ENCODE assay signal across 8 mouse cellular contexts in the genomic region with DNA sequence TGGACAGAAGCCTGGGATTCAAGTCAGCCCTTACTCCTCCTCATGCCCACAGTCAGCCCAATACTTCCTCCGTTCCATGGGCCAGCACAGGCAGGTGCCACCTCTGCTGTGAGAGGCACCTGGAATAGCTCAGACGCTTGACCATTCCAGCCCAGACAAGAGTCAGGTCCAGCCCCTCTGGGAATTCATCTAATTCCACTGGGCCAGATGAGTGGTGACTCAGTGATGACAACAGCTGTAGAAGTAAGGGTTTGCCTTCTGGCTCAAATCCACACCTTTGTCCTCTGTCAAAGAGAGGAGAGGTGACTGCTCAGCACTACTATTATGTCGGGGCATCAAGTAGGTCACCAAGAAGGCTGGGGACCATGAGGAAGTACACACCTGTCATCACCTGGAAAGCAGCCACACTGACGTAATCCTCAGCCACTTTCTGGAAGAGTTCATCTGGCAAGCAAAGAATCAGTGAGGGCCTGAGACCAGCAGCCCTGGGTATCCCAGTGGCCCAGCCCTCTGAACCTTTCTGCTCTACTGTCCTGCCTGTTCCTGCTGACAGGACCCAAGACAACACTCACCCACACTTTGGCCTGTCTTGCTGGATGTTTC. TPM values are rescaled to one million over a fixed set of nuclear protein-coding genes. Genes with fewer than 3 reads are reported as not detected.
DNase-seq lines count a peak whose midpoint lies in the region; ATAC-seq lines count a peak whose summit lies in the region.

A gene (plus strand): TSS at position 570 of the 603 bp plus-strand sequence.

- peak within 1 kb of the TSS; percentile 95 for H3K4me3 ChIP-seq in lung, embryonic 15.5 days
- H3K4me3 ChIP-seq in intestine, embryonic 16.5 days (ENCODE audit: low read length): peak within 1 kb of the TSS; percentile 78
- H3K4me3 ChIP-seq in megakaryocyte, embryonic 14.5 days (replicated peaks): peak within 1 kb of the TSS; percentile 96

- H3K27ac ChIP-seq in lung, embryonic 15.5 days: no peak within 1 kb of the TSS
- peak within 1 kb of the TSS; percentile 81 for H3K27ac ChIP-seq in intestine, embryonic 16.5 days (ENCODE audit: low read length)

- DNase-seq in lung, postnatal 14 days: no peak
- DNase-seq in cerebellum, postnatal 14 days: peak; percentile 37 to 58
- no peak for DNase-seq in gastrocnemius, postnatal 4 days (ENCODE audit: low spot score in 2 of 2)
- DNase-seq in right cerebral cortex, postnatal 36 days (ENCODE audit: low spot score in 2 of 2): no peak
- DNase-seq in thymus, postnatal 25 days: no peak

- peaks cover 59% of the 10 kb centered on the region for H3K36me3 ChIP-seq in lung, embryonic 15.5 days
- H3K36me3 ChIP-seq in intestine, embryonic 16.5 days (ENCODE audit: control insufficient read depth, insufficient read depth, low read length): peaks cover 13% of the 10 kb centered on the region
- H3K36me3 ChIP-seq in megakaryocyte, embryonic 14.5 days (replicated peaks; ENCODE audit: low read length): peaks cover 78% of the 10 kb centered on the region

- peak within 1 kb of the TSS; percentile 96 for H3K4me2 ChIP-seq in lung, embryonic 15.5 days
- H3K4me2 ChIP-seq in intestine, embryonic 16.5 days (ENCODE audit: low read depth, low read length): peak within 1 kb of the TSS; percentile 79

- no peaks in the 10 kb centered on the region for H3K27me3 ChIP-seq in lung, embryonic 15.5 days
- H3K27me3 ChIP-seq in intestine, embryonic 16.5 days (replicated peaks; ENCODE audit: control insufficient read depth, insufficient read depth, low read length): no peaks in the 10 kb centered on the region
- H3K27me3 ChIP-seq in megakaryocyte, embryonic 14.5 days (replicated peaks): no peaks in the 10 kb centered on the region

- H3K9ac ChIP-seq in lung, embryonic 15.5 days: peak within 1 kb of the TSS; percentile 98
- H3K9ac ChIP-seq in intestine, embryonic 16.5 days (ENCODE audit: low read depth, low read length): peak within 1 kb of the TSS; percentile 97

- no peak for ATAC-seq in lung, embryonic 15.5 days (ENCODE audit: borderline replicate concordance, extremely low read depth, low FRiP score, low TSS enrichment)
- ATAC-seq in intestine, embryonic 16.5 days: no peak

- H3K4me1 ChIP-seq in lung, embryonic 15.5 days: peaks cover 32% of the 10 kb centered on the region
- H3K4me1 ChIP-seq in intestine, embryonic 16.5 days (ENCODE audit: control insufficient read depth, insufficient read depth, low read length): peaks cover 26% of the 10 kb centered on the region
- H3K4me1 ChIP-seq in megakaryocyte, embryonic 14.5 days: peaks cover 45% of the 10 kb centered on the region

- H3K9me3 ChIP-seq in lung, embryonic 15.5 days: no peaks in the 10 kb centered on the region
- no peaks in the 10 kb centered on the region for H3K9me3 ChIP-seq in intestine, embryonic 16.5 days (ENCODE audit: control insufficient read depth, low read length)
- no peaks in the 10 kb centered on the region for H3K9me3 ChIP-seq in megakaryocyte, embryonic 14.5 days

- WGBS in lung, embryonic 15.5 days: 78% methylated on average over 4 of the region's 4 CpGs
- 74% methylated on average over 4 of the region's 4 CpGs for WGBS in intestine, embryonic 16.5 days

RNA-seq across cellular contexts. Expression of the gene that starts here (rescaled TPM):
- 489 and 499 TPM in 2 replicates for polyA plus RNA-seq in lung, embryonic 15.5 days (2015; fragmentation: Nextera tagmentation; extraction: Ambion mirVana)
- total RNA-seq in gastrocnemius, postnatal 4 days (2021): 100 to 1,000 TPM; 120 to 136 TPM
- 664 and 676 TPM in 2 replicates for polyA plus RNA-seq in intestine, embryonic 16.5 days (2015; fragmentation: Nextera tagmentation; extraction: Ambion mirVana)
- polyA plus RNA-seq in megakaryocyte, embryonic 14.5 days (2012; ENCODE audit: insufficient read depth, low replicate concordance): 484 and 629 TPM in 2 replicates

Comparison
In these comparisons a context has a peak if more than half of its experiments do, and no peak if none do; other contexts are left out.
1. DNase-seq: peak in cerebellum, postnatal 14 days (2 of 2); none in lung, postnatal 14 days (single experiment), gastrocnemius, postnatal 4 days (0 of 2), right cerebral cortex, postnatal 36 days (0 of 2) and thymus, postnatal 25 days (single experiment).
2. Peak in every context shown above with its lines, with median percentiles within 50 percentile points of each other: H3K4me3 ChIP-seq.